Mouse (Mus musculus) heart, adult 2 months (tissue): ENCODE measurements around the gene Dpep2nb. TPM values are rescaled to one million over a fixed set of nuclear protein-coding genes. Genes with fewer than 3 reads are reported as not detected.

Experiments
- DNase-seq, 2 experiments: peaks; one replicate each; pipeline ENCODE4 v3.0.0; 2021
- H3K27ac ChIP-seq: fragments of 200-600 bp; 2 replicates; pipeline ENCODE4 v1.8.1; 2022
- H3K27me3 ChIP-seq: fragments of 200-500 bp; 2 replicates; pipeline ENCODE4 v1.6.1; 2012; ENCODE audit warnings: mild to moderate bottlenecking, low read length, inconsistent platforms, mixed read lengths; ENCODE audit not compliant: control insufficient read depth, insufficient read depth
- H3K36me3 ChIP-seq: fragments of 200-500 bp; 2 replicates; pipeline ENCODE4 v1.6.1; 2012; ENCODE audit warnings: low read length, inconsistent platforms; ENCODE audit not compliant: control insufficient read depth, insufficient read depth
- H3K4me1 ChIP-seq: fragments of 200-500 bp; 2 replicates; pipeline ENCODE4 v1.6.1; 2011; ENCODE audit warnings: low read length; ENCODE audit not compliant: control insufficient read depth, insufficient read depth
- H3K4me3 ChIP-seq: fragments of 200-600 bp; 2 replicates; pipeline ENCODE4 v1.8.1; 2022
- H3K79me2 ChIP-seq: fragments of 200-500 bp; replicated peaks from 2 replicates; pipeline ENCODE4 v1.6.1; 2012; ENCODE audit warnings: mild to moderate bottlenecking, inconsistent platforms, low read length, moderate library complexity, mixed read lengths; ENCODE audit not compliant: control insufficient read depth, insufficient read depth
- H3K9ac ChIP-seq: fragments of 200-500 bp; 2 replicates; pipeline ENCODE4 v1.6.1; 2012; ENCODE audit warnings: low read depth, mild to moderate bottlenecking, control low read depth, inconsistent platforms, low read length, mixed read lengths
- CTCF ChIP-seq: fragments of 200-600 bp; IDR thresholded peaks from 2 replicates; pipeline ENCODE4 v1.8.1; 2022; ENCODE audit warnings: antibody characterized with exemption, mild to moderate bottlenecking, moderate library complexity
- EP300 ChIP-seq: fragments of 200-500 bp; IDR thresholded peaks from 2 replicates; pipeline ENCODE4 v1.6.1; 2011; ENCODE audit warnings: low read depth, low read length, control low read depth; ENCODE audit not compliant: insufficient read depth
- POLR2A ChIP-seq: fragments of 200-500 bp; IDR thresholded peaks from 2 replicates; pipeline ENCODE4 v1.6.1; 2011; ENCODE audit warnings: mild to moderate bottlenecking, low read depth, low read length, control low read depth; ENCODE audit not compliant: insufficient read depth
- WGBS: fragments of 180-500 bp; shearing (Covaris S2); methylation state at CpG from one replicate; pipeline ENCODE4 v1.1.7; 2018; 5-methylcytosine and 5-hydroxymethylcytosine counted together
- intact Hi-C: fragments of 180-260 bp; cut with DNase I; formaldehyde crosslinking; loops from one replicate; pipeline ENCODE4 v1.15.1; 2025
- long read RNA-seq: library from polyadenylated mRNA; stranded (forward); transcript quantifications from one replicate; pipeline ENCODE4 v2.0.0, GENCODE M21; 2021
- polyA plus RNA-seq: library from polyadenylated mRNA; depleted of rRNA; stranded (reverse); fragments of >200 nt; gene quantifications from 2 replicates; pipeline ENCODE4 v1.2.3, GENCODE M21; 2012; rRNA removed
- total RNA-seq, 2 experiments: library from RNA; stranded (reverse); gene quantifications; 2 replicates each; pipeline ENCODE4 v1.2.3; 2021

Gene Dpep2nb
- total RNA-seq (not detected), polyA plus RNA-seq (not detected in 2 replicates)
- long read RNA-seq, result 0 reads

DNA sequence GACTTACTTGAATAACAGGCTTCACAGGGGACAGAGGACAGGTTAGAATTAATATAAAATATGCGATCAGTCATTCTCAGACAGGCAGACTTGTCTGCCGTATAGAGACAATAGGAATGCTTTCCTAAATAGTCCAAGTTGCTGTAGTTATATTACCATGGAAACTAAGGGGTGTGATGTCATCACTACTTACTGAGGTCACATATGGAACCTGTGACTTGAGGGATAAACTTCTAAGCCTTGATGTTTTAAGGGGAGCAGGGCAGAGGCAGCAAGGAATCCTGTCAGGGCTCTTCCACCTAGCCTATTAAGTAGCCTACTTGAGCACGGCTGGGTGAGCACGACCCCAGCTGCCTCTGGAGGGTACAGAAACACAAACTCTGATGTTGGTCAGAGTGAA, at the start of gene Dpep2nb:
Dpep2nb (minus strand) TSS at position 101 of the 400 bp plus-strand sequence.
- H3K27ac ChIP-seq, result no peak within 1 kb of the TSS
- H3K4me1 ChIP-seq, result peaks cover 3% of the 10 kb centered on the region
- H3K27me3 ChIP-seq, result no peaks in the 10 kb centered on the region
- H3K79me2 ChIP-seq, result no peaks in the 10 kb centered on the region
- 58% methylated on average over 4 of the region's 4 CpGs for WGBS
- intact Hi-C loops, result no loop called here
- DNase-seq, result no peak
- no peak within 1 kb of the TSS for H3K9ac ChIP-seq
- TF ChIP-seq EP300, result no peak
- no peak for TF ChIP-seq POLR2A
- no peak for TF ChIP-seq CTCF
- no peak within 1 kb of the TSS for H3K4me3 ChIP-seq
- no peaks in the 10 kb centered on the region for H3K36me3 ChIP-seq

- TF ChIP-seq POLR2A (no peak), EP300 (no peak), CTCF (no peak)
- H3K4me3 ChIP-seq, result no peak overlapping the region
- DNase-seq, result no peak
- H3K79me2 ChIP-seq, result no peaks in the 10 kb centered on the region
- H3K27me3 ChIP-seq, result no peaks in the 10 kb centered on the region
- WGBS, result 63% methylated on average over 3 of the region's 3 CpGs
- H3K9ac ChIP-seq, result no peak overlapping the region
- H3K4me1 ChIP-seq, result peaks cover 2% of the 10 kb centered on the region
- no peaks in the 10 kb centered on the region for H3K36me3 ChIP-seq
- peak overlapping the region; percentile 68 for H3K27ac ChIP-seq
- intact Hi-C loops, result no loop called here
These were observed 49.3 kb upstream of the Dpep2nb start for GRCm38 (mm10) chr8:106055038-106055437.

DNA sequence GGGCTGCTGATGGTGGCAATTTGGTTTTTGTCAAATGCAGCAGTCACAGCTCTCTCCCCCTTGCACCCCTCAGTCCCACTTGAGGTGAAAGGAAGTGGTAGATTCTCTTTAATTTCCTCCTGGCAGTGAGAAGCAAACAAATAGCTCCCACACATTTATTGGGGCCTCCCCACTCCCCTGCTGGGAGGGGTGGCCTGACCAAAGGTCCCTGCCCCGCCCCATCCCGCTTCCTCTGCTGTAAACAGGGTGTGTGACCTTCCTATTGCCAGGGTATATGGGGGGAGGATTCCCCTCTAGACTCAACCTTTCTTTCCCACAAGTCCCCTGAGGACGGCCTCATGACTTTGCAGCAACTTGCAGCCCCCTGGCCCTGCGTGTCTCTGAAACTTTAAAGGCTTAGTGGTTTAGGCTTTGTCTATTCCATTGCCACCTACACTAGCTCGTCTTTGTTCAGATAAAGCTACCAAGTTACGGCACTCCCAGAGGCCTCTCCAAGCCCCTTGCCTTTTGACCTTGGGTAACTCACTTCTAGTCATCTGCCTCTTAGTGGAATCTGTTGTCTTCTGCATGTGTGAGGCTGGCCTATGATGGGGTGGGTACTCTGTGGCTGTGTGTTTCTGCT, 48.5 kb upstream of the Dpep2nb start:
- Histone ChIP-seq H3K4me1 (peaks cover 2% of the 10 kb centered on the region), H3K4me3 (no peak overlapping the region), H3K36me3 (no peaks in the 10 kb centered on the region), H3K9ac (no peak overlapping the region), H3K27me3 (no peaks in the 10 kb centered on the region), H3K27ac (peak overlapping the region; percentile 68), H3K79me2 (no peaks in the 10 kb centered on the region)
- intact Hi-C loops, result no loop called here
- 51% methylated on average over 6 of the region's 6 CpGs for WGBS
- TF ChIP-seq EP300 (no peak; the same call in 1 of the 2 replicates), POLR2A (no peak), CTCF (no peak)
- DNase-seq, result peak; percentile 55 to 83

GRCm38 (mm10) chr8:106052510-106053089, 46.8 kb upstream of the Dpep2nb start:
- H3K9ac ChIP-seq, result no peak overlapping the region
- intact Hi-C loops, result no loop called here
- no peaks in the 10 kb centered on the region for H3K36me3 ChIP-seq
- no peak overlapping the region for H3K27ac ChIP-seq
- no peaks in the 10 kb centered on the region for H3K27me3 ChIP-seq
- H3K4me3 ChIP-seq, result no peak overlapping the region
- no peaks in the 10 kb centered on the region for H3K79me2 ChIP-seq
- DNase-seq, result peak in 1 of 2 experiments; percentile 49
- TF ChIP-seq POLR2A (no peak), CTCF (no peak), EP300 (no peak)
- H3K4me1 ChIP-seq, result peaks cover 2% of the 10 kb centered on the region
- WGBS, result 81% methylated on average over 9 of the region's 9 CpGs

DNA sequence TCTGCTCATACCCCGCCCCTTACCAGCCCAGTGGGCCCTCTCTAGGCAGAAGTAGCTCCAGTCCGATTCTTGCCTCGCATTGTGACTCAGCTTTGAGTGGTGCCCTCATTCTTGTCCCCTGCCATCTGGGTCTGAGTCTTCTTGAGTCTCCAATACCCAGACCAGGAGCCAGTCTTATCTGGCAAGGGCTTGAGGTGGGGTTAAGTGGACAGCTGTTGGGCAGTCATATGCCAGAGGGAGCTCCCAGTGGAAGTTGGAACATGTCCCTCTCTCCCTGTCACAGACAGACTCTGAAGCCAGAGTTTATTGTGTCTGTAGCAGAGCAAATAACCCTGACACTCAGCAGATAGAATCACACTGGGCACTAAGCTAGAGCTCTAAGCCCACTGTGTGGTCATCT, 45.3 kb upstream of the Dpep2nb start:
- no peak for DNase-seq
- TF ChIP-seq EP300 (no peak), CTCF (no peak), POLR2A (no peak)
- no peaks in the 10 kb centered on the region for H3K36me3 ChIP-seq
- no peaks in the 10 kb centered on the region for H3K79me2 ChIP-seq
- no peaks in the 10 kb centered on the region for H3K27me3 ChIP-seq
- WGBS, result 76% methylated on average over 3 of the region's 3 CpGs
- no peak overlapping the region for H3K27ac ChIP-seq
- intact Hi-C loops, result no loop called here
- no peak overlapping the region for H3K4me3 ChIP-seq
- no peak overlapping the region for H3K9ac ChIP-seq
- H3K4me1 ChIP-seq, result peaks cover 4% of the 10 kb centered on the region

DNA sequence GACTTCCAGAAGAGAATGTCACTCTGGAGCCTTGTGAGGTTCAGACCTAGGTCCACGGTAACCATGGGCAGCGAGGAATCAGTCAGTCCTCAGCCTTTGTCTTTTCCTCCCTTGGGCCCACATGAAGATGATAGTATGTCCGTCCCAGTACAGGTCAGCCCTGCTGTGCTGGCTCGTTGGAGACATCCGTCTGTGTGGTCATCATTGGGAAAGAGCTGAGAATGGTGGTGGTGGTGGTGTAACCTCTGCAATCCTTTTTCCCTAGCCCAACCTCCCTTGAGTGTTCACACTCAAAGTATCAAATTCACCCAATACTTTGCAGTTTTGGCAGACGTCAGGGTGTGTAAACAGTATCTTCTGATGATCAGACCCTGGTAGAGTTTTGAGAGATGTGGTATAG, 44.1 kb upstream of the Dpep2nb start:
- peaks cover 4% of the 10 kb centered on the region for H3K4me1 ChIP-seq
- intact Hi-C loops, result no loop called here

More for the DNA sequence above, 44.1 kb upstream of the Dpep2nb start:
- H3K9ac ChIP-seq, result no peak overlapping the region
- WGBS, result 92% methylated on average over 6 of the region's 6 CpGs
- TF ChIP-seq POLR2A (no peak), EP300 (no peak), CTCF (no peak)
- H3K36me3 ChIP-seq, result no peaks in the 10 kb centered on the region
- DNase-seq, result no peak
- no peaks in the 10 kb centered on the region for H3K79me2 ChIP-seq
- H3K27ac ChIP-seq, result no peak overlapping the region
- H3K27me3 ChIP-seq, result no peaks in the 10 kb centered on the region
- H3K4me3 ChIP-seq, result no peak overlapping the region
